Mouse (Mus musculus): ENCODE data around the gene Klre1.

The Klre1 gene

GRCm38 (mm10) chr6:129577605-129578004 is at the start of gene Klre1:
Gene Klre1 (plus strand): TSS chr6:129577905.
- DNase-seq (ENCODE audit: low spot score in 2 of 2) = no peak

GRCm38 (mm10) chr6:129529605-129530004 is 48.1 kb upstream of the Klre1 start:
- no peak for DNase-seq (ENCODE audit: low spot score in 2 of 2)

- no peak for DNase-seq (ENCODE audit: low spot score in 2 of 2)
Observed at GRCm38 (mm10) chr6:129530261-129530660, 47.4 kb upstream of the Klre1 start.

- DNase-seq (ENCODE audit: low spot score in 2 of 2) = peak in 1 of 2 experiments; percentile 43
Observed at GRCm38 (mm10) chr6:129532556-129532941, 45.2 kb upstream of the Klre1 start.

- peak; percentile 67 to 81 for DNase-seq (ENCODE audit: low spot score in 2 of 2)
Observed at GRCm38 (mm10) chr6:129532942-129533860, 44.5 kb upstream of the Klre1 start, which contains the start of gene Gabarapl1. Gene Gabarapl1 (plus strand): TSS chr6:129533160.

- no peak for DNase-seq (ENCODE audit: low spot score in 2 of 2)
Observed at GRCm38 (mm10) chr6:129534057-129534456, 43.6 kb upstream of the Klre1 start.

- no peak for DNase-seq (ENCODE audit: low spot score in 2 of 2)
Observed at GRCm38 (mm10) chr6:129534627-129535190, 43.0 kb upstream of the Klre1 start.

- DNase-seq (ENCODE audit: low spot score in 2 of 2) = no peak
Observed at GRCm38 (mm10) chr6:129535723-129536122, 42.0 kb upstream of the Klre1 start.

- no peak for DNase-seq (ENCODE audit: low spot score in 2 of 2)
Observed at GRCm38 (mm10) chr6:129538555-129538954, 39.1 kb upstream of the Klre1 start.

- no peak for DNase-seq (ENCODE audit: low spot score in 2 of 2)
Observed at GRCm38 (mm10) chr6:129541931-129542330, 35.8 kb upstream of the Klre1 start.

- no peak for DNase-seq (ENCODE audit: low spot score in 2 of 2)
Observed at GRCm38 (mm10) chr6:129542540-129542939, 35.2 kb upstream of the Klre1 start.

- peak; percentile 27 to 68 for DNase-seq (ENCODE audit: low spot score in 2 of 2)
Observed at GRCm38 (mm10) chr6:129543709-129544606, 33.7 kb upstream of the Klre1 start.

GRCm38 (mm10) chr6:129547277-129547676 is 30.4 kb upstream of the Klre1 start:
- no peak for DNase-seq (ENCODE audit: low spot score in 2 of 2)

- DNase-seq (ENCODE audit: low spot score in 2 of 2) = no peak
Observed at GRCm38 (mm10) chr6:129548009-129548408, 29.7 kb upstream of the Klre1 start.

- DNase-seq (ENCODE audit: low spot score in 2 of 2) = no peak
Observed at GRCm38 (mm10) chr6:129557298-129558023, 20.2 kb upstream of the Klre1 start.

GRCm38 (mm10) chr6:129558946-129559640 is 18.6 kb upstream of the Klre1 start:
- DNase-seq (ENCODE audit: low spot score in 2 of 2) = peak; percentile 34 to 78

GRCm38 (mm10) chr6:129559641-129560027 is 18.1 kb upstream of the Klre1 start:
- no peak for DNase-seq (ENCODE audit: low spot score in 2 of 2)

GRCm38 (mm10) chr6:129565257-129565656 is 12.4 kb upstream of the Klre1 start:
- no peak for DNase-seq (ENCODE audit: low spot score in 2 of 2)

- no peak for DNase-seq (ENCODE audit: low spot score in 2 of 2)
Observed at GRCm38 (mm10) chr6:129575315-129575714, 2.4 kb upstream of the Klre1 start.

GRCm38 (mm10) chr6:129581274-129581673 is 3.6 kb downstream of the Klre1 start:
- DNase-seq (ENCODE audit: low spot score in 2 of 2) = no peak

GRCm38 (mm10) chr6:129581896-129582295 is 4.2 kb downstream of the Klre1 start:
- DNase-seq (ENCODE audit: low spot score in 2 of 2) = no peak
